Mouse (Mus musculus): Measurements from ENCODE around the gene Magi1.

- TF ChIP-seq POLR2A (IDR thresholded peaks at IDR 0.05; ENCODE audit: extremely low read depth, insufficient read depth, low read length) (no peak), CTCF (IDR thresholded peaks at IDR 0.05; ENCODE audit: low read depth, low read length) (no peak)
Observed at GRCm38 (mm10) chr6:94152881-94153280, 130.8 kb downstream of the Magi1 start.
